Comparison of ENCODE assay signal across 7 mouse cellular contexts in the genomic region with DNA sequence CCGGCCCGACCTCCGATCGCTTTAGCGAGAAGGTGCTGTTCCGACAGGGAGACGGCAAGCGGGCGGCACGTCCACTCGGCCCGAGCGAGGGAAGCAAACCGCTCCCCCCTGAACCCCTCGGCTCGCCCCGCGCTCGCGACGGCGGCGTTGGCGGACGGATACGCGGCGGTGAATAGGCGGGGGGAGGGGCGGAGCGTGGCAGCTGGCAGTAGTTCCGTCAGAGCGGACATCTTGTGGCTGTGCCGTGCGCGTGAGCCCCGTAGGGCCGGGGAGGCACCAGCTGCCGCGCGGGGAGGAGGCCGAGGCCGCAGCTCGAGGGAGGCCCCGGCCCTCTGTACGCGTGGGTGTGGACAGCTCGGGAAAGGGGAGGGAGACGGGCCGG. TPM values are rescaled to one million over a fixed set of nuclear protein-coding genes. Genes with fewer than 3 reads are reported as not detected.
DNase-seq lines count a peak whose midpoint lies in the region; ATAC-seq lines count a peak whose summit lies in the region.

No protein-coding gene starts in this region.

- peak; percentile 74 for ATAC-seq in intestine, embryonic 16.5 days
- peak; percentile 80 for ATAC-seq in midbrain, embryonic 12.5 days (ENCODE audit: low FRiP score, low read depth)

- peak overlapping the region; percentile 90 for H3K4me3 ChIP-seq in intestine, embryonic 16.5 days (ENCODE audit: low read length)
- peak overlapping the region; percentile 99 for H3K4me3 ChIP-seq in limb, embryonic 10.5 days
- H3K4me3 ChIP-seq in midbrain, embryonic 12.5 days = peak overlapping the region; percentile 97

- peak; percentile 95 for DNase-seq in adrenal gland, postnatal 10 days
- DNase-seq in embryo, embryonic 9.5 days (ENCODE audit: extremely low spot score) = peak; percentile 96
- DNase-seq in gastrocnemius, postnatal 4 days (ENCODE audit: low spot score in 2 of 2) = peak; percentile 95 to 96
- DNase-seq in limb, embryonic 10.5 days (ENCODE audit: low spot score) = peak; percentile 96
- DNase-seq in skeletal muscle tissue, adult 2 months (ENCODE audit: low read depth, low spot score) = peak; percentile 91

- peaks cover 8% of the 10 kb centered on the region for H3K4me1 ChIP-seq in intestine, embryonic 16.5 days (ENCODE audit: control insufficient read depth, insufficient read depth, low read length)
- peaks cover 27% of the 10 kb centered on the region for H3K4me1 ChIP-seq in limb, embryonic 10.5 days
- H3K4me1 ChIP-seq in midbrain, embryonic 12.5 days = peaks cover 26% of the 10 kb centered on the region

- under 1% methylated on average over 47 of the region's 50 CpGs for whole genome bisulfite sequencing in intestine, embryonic 16.5 days
- under 1% methylated on average over 50 of the region's 50 CpGs for WGBS in limb, embryonic 10.5 days
- under 1% methylated on average over 44 of the region's 50 CpGs for WGBS in midbrain, embryonic 12.5 days

- H3K9ac ChIP-seq in intestine, embryonic 16.5 days (ENCODE audit: low read depth, low read length) = peak overlapping the region; percentile 96
- H3K9ac ChIP-seq in midbrain, embryonic 12.5 days (replicated peaks) = peak overlapping the region; percentile 93

- no peak overlapping the region for H3K4me2 ChIP-seq in intestine, embryonic 16.5 days (ENCODE audit: low read depth, low read length)
- H3K4me2 ChIP-seq in midbrain, embryonic 12.5 days (replicated peaks) = peak overlapping the region; percentile 98

- no peaks in the 10 kb centered on the region for H3K9me3 ChIP-seq in intestine, embryonic 16.5 days (ENCODE audit: control insufficient read depth, low read length)
- H3K9me3 ChIP-seq in limb, embryonic 10.5 days (replicated peaks) = no peaks in the 10 kb centered on the region
- no peaks in the 10 kb centered on the region for H3K9me3 ChIP-seq in midbrain, embryonic 12.5 days

- H3K27ac ChIP-seq in intestine, embryonic 16.5 days (ENCODE audit: low read length) = peak overlapping the region; percentile 100
- peak overlapping the region; percentile 100 for H3K27ac ChIP-seq in limb, embryonic 10.5 days
- H3K27ac ChIP-seq in midbrain, embryonic 12.5 days (replicated peaks) = peak overlapping the region; percentile 100

- H3K36me3 ChIP-seq in intestine, embryonic 16.5 days (ENCODE audit: control insufficient read depth, insufficient read depth, low read length) = no peaks in the 10 kb centered on the region
- H3K36me3 ChIP-seq in limb, embryonic 10.5 days = peaks cover 39% of the 10 kb centered on the region
- 0 out of 2 replicates have a peak, but pooled peaks cover 3% of the 10 kb centered on the region for H3K36me3 ChIP-seq in midbrain, embryonic 12.5 days

- H3K27me3 ChIP-seq in intestine, embryonic 16.5 days (replicated peaks; ENCODE audit: control insufficient read depth, insufficient read depth, low read length) = no peaks in the 10 kb centered on the region
- H3K27me3 ChIP-seq in limb, embryonic 10.5 days (ENCODE audit: low read depth, poor library complexity, severe bottlenecking) = no peaks in the 10 kb centered on the region
- H3K27me3 ChIP-seq in midbrain, embryonic 12.5 days = no peaks in the 10 kb centered on the region

RNA-seq across cellular contexts. Expression of gene Ube2d3, which starts 0.6 kb away (rescaled TPM):
- 100 to 1,000 TPM; 350 to 358 TPM for total RNA-seq in adrenal gland, postnatal 10 days (2021)
- total RNA-seq in gastrocnemius, postnatal 4 days (2021) = 100 to 1,000 TPM; 313 to 355 TPM
- polyA plus RNA-seq in intestine, embryonic 16.5 days (2015; fragmentation: Nextera tagmentation; extraction: Ambion mirVana) = 497 and 511 TPM in 2 replicates
- polyA plus RNA-seq in limb, embryonic 10.5 days (2016; fragmentation: Nextera tagmentation; extraction: Ambion mirVana) = 530 and 546 TPM in 2 replicates
- 497 and 504 TPM in 2 replicates for polyA plus RNA-seq in midbrain, embryonic 12.5 days (2016; fragmentation: Nextera tagmentation; extraction: Ambion mirVana)

RNA-seq across cellular contexts. Expression of gene Cisd2, which starts 14.8 kb away (rescaled TPM):
- total RNA-seq in adrenal gland, postnatal 10 days (2021) = 10 to 100 TPM; 27.0 to 30.2 TPM
- total RNA-seq in gastrocnemius, postnatal 4 days (2021) = 10 to 100 TPM; 17.6 to 21.3 TPM
- 61.2 and 61.9 TPM in 2 replicates for polyA plus RNA-seq in intestine, embryonic 16.5 days (2015; fragmentation: Nextera tagmentation; extraction: Ambion mirVana)
- 66.4 and 75.3 TPM in 2 replicates for polyA plus RNA-seq in limb, embryonic 10.5 days (2016; fragmentation: Nextera tagmentation; extraction: Ambion mirVana)
- polyA plus RNA-seq in midbrain, embryonic 12.5 days (2016; fragmentation: Nextera tagmentation; extraction: Ambion mirVana) = 93.1 and 93.3 TPM in 2 replicates

RNA-seq across cellular contexts. Expression of gene Manba, which starts 46.9 kb away (rescaled TPM):
- total RNA-seq in adrenal gland, postnatal 10 days (2021) = 10 to 100 TPM; 12.9 to 18.6 TPM
- 10 to 100 TPM; 10.9 to 12.7 TPM for total RNA-seq in gastrocnemius, postnatal 4 days (2021)
- 20.1 and 21.3 TPM in 2 replicates for polyA plus RNA-seq in intestine, embryonic 16.5 days (2015; fragmentation: Nextera tagmentation; extraction: Ambion mirVana)
- polyA plus RNA-seq in limb, embryonic 10.5 days (2016; fragmentation: Nextera tagmentation; extraction: Ambion mirVana) = 1.9 and 2.5 TPM in 2 replicates
- polyA plus RNA-seq in midbrain, embryonic 12.5 days (2016; fragmentation: Nextera tagmentation; extraction: Ambion mirVana) = 4.2 and 6.1 TPM in 2 replicates

Comparison
In these comparisons a context has a peak if more than half of its experiments do, and no peak if none do; other contexts are left out.
1. Peak in every context shown above with its lines: DNase-seq, ATAC-seq, H3K4me3 ChIP-seq and H3K27ac ChIP-seq.